Mouse (Mus musculus) gastrocnemius, postnatal 25 days (tissue): ENCODE measurements at regions not wholly inside any gene's neighbourhood (a gene's known extent, or its start where the extent isn't known, plus 50 kb on each side); places are given as distances from the start of the nearest gene placed in this dataset.

Experiments
- DNase-seq: peaks from one replicate; pipeline ENCODE4 v3.0.0; 2022

- DNase-seq, result no peak
Observed at GRCm38 (mm10) chr5:45025383-45025782, 225.9 kb upstream of the Ldb2 start.

- DNase-seq, result no peak
Observed at GRCm38 (mm10) chr5:45007930-45008329, 208.4 kb upstream of the Ldb2 start.

GRCm38 (mm10) chr5:45000996-45001395 is 201.5 kb upstream of the Ldb2 start:
- no peak for DNase-seq

GRCm38 (mm10) chr5:44999032-44999431 is 199.6 kb upstream of the Ldb2 start:
- DNase-seq, result no peak

- peak; percentile 48 for DNase-seq
Observed at GRCm38 (mm10) chr5:44975456-44976195, 176.1 kb upstream of the Ldb2 start.

GRCm38 (mm10) chr5:44943023-44943921 is 143.8 kb upstream of the Ldb2 start:
- DNase-seq, result peak; percentile 7

- DNase-seq, result no peak
Observed at GRCm38 (mm10) chr5:44942575-44942974, 143.1 kb upstream of the Ldb2 start.

GRCm38 (mm10) chr5:44925476-44925875 is 126.0 kb upstream of the Ldb2 start:
- DNase-seq, result no peak

GRCm38 (mm10) chr5:44922129-44922775 is 122.8 kb upstream of the Ldb2 start:
- DNase-seq, result no peak

GRCm38 (mm10) chr5:44917816-44918213 is 118.3 kb upstream of the Ldb2 start:
- DNase-seq, result no peak

- no peak for DNase-seq
Observed at GRCm38 (mm10) chr5:44917173-44917815, 117.8 kb upstream of the Ldb2 start.

- DNase-seq, result no peak
Observed at GRCm38 (mm10) chr5:44902541-44902940, 103.1 kb upstream of the Ldb2 start.

GRCm38 (mm10) chr5:44886566-44887070 is 87.1 kb upstream of the Ldb2 start:
- no peak for DNase-seq

- peak; percentile 79 for DNase-seq
Observed at GRCm38 (mm10) chr5:44876946-44877345, 77.5 kb upstream of the Ldb2 start.

- DNase-seq, result no peak
Observed at GRCm38 (mm10) chr5:44872243-44872642, 72.8 kb upstream of the Ldb2 start.

GRCm38 (mm10) chr5:44863887-44864286 is 64.4 kb upstream of the Ldb2 start:
- DNase-seq, result no peak

GRCm38 (mm10) chr5:44863349-44863748 is 63.9 kb upstream of the Ldb2 start:
- no peak for DNase-seq

- DNase-seq, result no peak
Observed at GRCm38 (mm10) chr5:44854189-44854588, 54.7 kb upstream of the Ldb2 start.
